In the genomic region with DNA sequence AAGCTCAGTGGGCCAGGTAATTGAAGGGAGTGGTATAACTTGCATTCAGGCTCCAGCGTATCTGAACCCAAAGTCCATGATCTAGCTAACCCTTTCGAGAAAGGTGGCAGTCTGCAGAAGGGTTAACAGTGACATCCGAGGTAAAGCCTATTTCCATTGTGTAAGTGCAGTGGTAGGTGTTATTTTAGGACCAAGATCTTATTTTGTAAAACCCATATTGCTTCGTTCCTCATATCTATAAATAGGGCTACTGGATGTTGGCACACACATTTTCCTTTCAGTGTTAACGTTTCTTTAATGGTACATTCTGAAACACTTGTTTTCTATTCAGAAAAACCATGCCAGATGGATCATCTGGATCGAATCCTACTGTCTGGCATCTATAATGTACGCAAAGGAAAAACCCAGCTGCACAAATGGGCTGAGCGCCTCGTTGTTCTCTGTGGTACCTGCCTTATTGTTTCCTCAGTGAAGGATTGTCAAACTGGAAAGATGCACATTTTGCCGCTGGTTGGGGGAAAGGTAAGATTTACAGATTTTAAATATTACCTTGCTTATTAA, we compare ENCODE assay signal across 14 mouse cellular contexts. TPM values are rescaled to one million over a fixed set of nuclear protein-coding genes. Genes with fewer than 3 reads are reported as not detected.
DNase-seq lines count a peak whose midpoint lies in the region; ATAC-seq and TF ChIP-seq lines count a peak whose summit lies in the region.
"Had no signal": no experiment of that assay in that cellular context is flagged by ENCODE, and none has a peak within 500 bp of the region (broad histone marks: within the 10 kb centered on the region; RNA-seq: fewer than 3 reads in every experiment).

No protein-coding gene starts in this region.

- no peaks in the 10 kb centered on the region for H3K9me3 ChIP-seq in heart, embryonic 12.5 days (replicated peaks)
- H3K9me3 ChIP-seq: midbrain, embryonic 15.5 days had no signal

- intact Hi-C loops in gastrocnemius, postnatal 14 days (cut with DNase I; ENCODE audit: low total_unique reads): no loop called here

- no peak overlapping the region for H3K9ac ChIP-seq in heart, embryonic 12.5 days
- H3K9ac ChIP-seq: lung, embryonic 14.5 days; midbrain, embryonic 15.5 days had no signal

- H3K27me3 ChIP-seq in heart, embryonic 12.5 days (replicated peaks): no peaks in the 10 kb centered on the region
- H3K27me3 ChIP-seq: midbrain, embryonic 15.5 days had no signal

- TF ChIP-seq POLR2A in bone marrow macrophage, adult 2 months (IDR thresholded peaks at IDR 0.05; ENCODE audit: borderline replicate concordance, low read depth, low read length): no peak

- 83% methylated on average over 10 of the region's 10 CpGs for WGBS in heart, embryonic 12.5 days

- peak overlapping the region; percentile 50 for H3K27ac ChIP-seq in bone marrow macrophage, adult 2 months (ENCODE audit: insufficient read depth, low read depth, low read length)
- no peak overlapping the region for H3K27ac ChIP-seq in heart, embryonic 12.5 days (ENCODE audit: poor library complexity, severe bottlenecking)
- H3K27ac ChIP-seq: midbrain, embryonic 15.5 days had no signal

- H3K4me1 ChIP-seq in bone marrow macrophage, adult 2 months (ENCODE audit: control insufficient read depth, insufficient read depth, low read length): peaks cover 42% of the 10 kb centered on the region
- H3K4me1 ChIP-seq in heart, embryonic 12.5 days (replicated peaks): no peaks in the 10 kb centered on the region
- H3K4me1 ChIP-seq: midbrain, embryonic 15.5 days had no signal

- no peak for TF ChIP-seq CTCF in bone marrow macrophage, adult 2 months (IDR thresholded peaks at IDR 0.05; ENCODE audit: low read depth, low read length)

- no peak overlapping the region for H3K4me2 ChIP-seq in heart, embryonic 12.5 days
- H3K4me2 ChIP-seq: lung, embryonic 14.5 days; midbrain, embryonic 15.5 days had no signal

- peak; percentile 75 for ATAC-seq in frontal cortex, adult (ENCODE audit: low TSS enrichment)
- peak; percentile 53; the same call in 1 of the 2 replicates for ATAC-seq in monocyte, adult 5-6 weeks (replicated peaks; ENCODE audit: insufficient number of reproducible peaks, low FRiP score, low TSS enrichment, poor library complexity, severe bottlenecking)
- no peak for ATAC-seq in heart, embryonic 12.5 days (ENCODE audit: insufficient number of reproducible peaks, low FRiP score)
- ATAC-seq: intestine, embryonic 16.5 days; midbrain, embryonic 15.5 days had no signal

- DNase-seq in frontal cortex, postnatal 25 days (ENCODE audit: low spot score in 2 of 2): no peak
- peak; percentile 37 to 44 for DNase-seq in layer of hippocampus, adult 8-10 months (ENCODE audit: low spot score in 2 of 2)
- no peak for DNase-seq in gastrocnemius, postnatal 14 days
- DNase-seq in heart, adult 8-10 months (ENCODE audit: low spot score): no peak
- DNase-seq: heart, adult 18-20 months; heart, postnatal 36 days; lung, embryonic 14.5 days; thymus, postnatal 36 days had no signal

- peaks cover 21% of the 10 kb centered on the region for H3K36me3 ChIP-seq in heart, embryonic 12.5 days

- H3K4me3 ChIP-seq in bone marrow macrophage, adult 2 months (ENCODE audit: insufficient read depth, low read length): peak overlapping the region; percentile 10; the same call in 1 of the 2 replicates
- no peak overlapping the region for H3K4me3 ChIP-seq in heart, embryonic 12.5 days
- H3K4me3 ChIP-seq: midbrain, embryonic 15.5 days had no signal

RNA-seq across cellular contexts. Expression of a gene that starts 35.6 kb away (rescaled TPM):
- polyA plus RNA-seq in bone marrow macrophage, adult 2 months (2012; ENCODE audit: insufficient read depth, insufficient read length, missing spikeins): 2.8 and 4.0 TPM in 2 replicates
- 10 to 100 TPM; 24.8 to 36.5 (median 31.8) TPM for total RNA-seq in layer of hippocampus, adult 8-10 months (2022)
- 7.3 to 11.4 TPM (median 9.1 TPM) in 3 replicates for total RNA-seq in monocyte, adult 5-6 weeks (2017)
- polyA plus RNA-seq in heart, embryonic 12.5 days (2016; fragmentation: Nextera tagmentation; extraction: Ambion mirVana): 1.5 and 1.8 TPM in 2 replicates
- 1 to 10 TPM; 2.5 to 2.8 TPM for total RNA-seq in gastrocnemius, postnatal 14 days (2021)
- total RNA-seq in heart, adult 8-10 months (2022): 1 to 10 TPM; 3.1 to 4.8 (median 4.2) TPM

RNA-seq across cellular contexts. Expression of a gene that starts 58.0 kb away (rescaled TPM):
- not detected in 2 replicates for polyA plus RNA-seq in bone marrow macrophage, adult 2 months (2012; ENCODE audit: insufficient read depth, insufficient read length, missing spikeins)
- under 1 TPM in 2 of 4 experiments, not detected in 2; 0.20 to 0.25 TPM for total RNA-seq in layer of hippocampus, adult 8-10 months (2022)
- not detected in 3 replicates for total RNA-seq in monocyte, adult 5-6 weeks (2017)
- 0.40 and 0.41 TPM in 2 replicates for polyA plus RNA-seq in heart, embryonic 12.5 days (2016; fragmentation: Nextera tagmentation; extraction: Ambion mirVana)
- under 1 TPM in 1 of 2 experiments, not detected in 1; 0.43 TPM for total RNA-seq in gastrocnemius, postnatal 14 days (2021)
- total RNA-seq in heart, adult 8-10 months (2022): under 1 TPM in 2 of 4 experiments, not detected in 2; 0.17 to 0.53 TPM

Comparison
In these comparisons a context has a peak if more than half of its experiments do, and no peak if none do; other contexts are left out.
1. DNase-seq: peak in layer of hippocampus, adult 8-10 months (2 of 2); none in frontal cortex, postnatal 25 days (0 of 2), gastrocnemius, postnatal 14 days (single experiment) and heart, adult 8-10 months (single experiment).